Mouse (Mus musculus) kidney, embryonic 14.5 days (tissue): ENCODE measurements around the gene Mfsd12. TPM values are rescaled to one million over a fixed set of nuclear protein-coding genes. Genes with fewer than 3 reads are reported as not detected.

Experiments
- ATAC-seq: fragments of 200-750 bp; cut with Nextera tagmentation; 2 replicates; pipeline ENCODE4 v1.8.0; 2017; ENCODE audit warnings: moderate number of reproducible peaks, mild to moderate bottlenecking, moderate TSS enrichment, moderate library complexity; ENCODE audit not compliant: low FRiP score, low TSS enrichment
- H3K27ac ChIP-seq: fragments of 300-500 bp; sonication (generic); 2 replicates; pipeline ENCODE4 v1.5.1; 2014; ENCODE audit warnings: low read depth, mild to moderate bottlenecking, low read length, moderate library complexity, mixed read lengths
- H3K27me3 ChIP-seq: fragments of 300-500 bp; sonication (generic); 2 replicates; pipeline ENCODE4 v1.6.1; 2014; ENCODE audit warnings: mild to moderate bottlenecking, low read length; ENCODE audit not compliant: control insufficient read depth, insufficient read depth
- H3K36me3 ChIP-seq: fragments of 300-500 bp; sonication (generic); 2 replicates; pipeline ENCODE4 v1.6.1; 2014; ENCODE audit warnings: low read length, mixed read lengths; ENCODE audit not compliant: control insufficient read depth, insufficient read depth
- H3K4me1 ChIP-seq: fragments of 300-500 bp; sonication (generic); 2 replicates; pipeline ENCODE4 v1.6.1; 2014; ENCODE audit warnings: low read length, mixed read lengths; ENCODE audit not compliant: control insufficient read depth, insufficient read depth
- H3K4me2 ChIP-seq: fragments of 300-500 bp; sonication (generic); replicated peaks from 2 replicates; pipeline ENCODE4 v1.6.1; 2014; ENCODE audit warnings: low read depth, mild to moderate bottlenecking, low read length
- H3K4me3 ChIP-seq: fragments of 300-500 bp; sonication (generic); 2 replicates; pipeline ENCODE4 v1.5.1; 2014; ENCODE audit warnings: mild to moderate bottlenecking, low read length
- H3K9ac ChIP-seq: fragments of 300-500 bp; sonication (generic); 2 replicates; pipeline ENCODE4 v1.6.1; 2014; ENCODE audit warnings: low read depth, mild to moderate bottlenecking, low read length, moderate library complexity
- H3K9me3 ChIP-seq: fragments of 300-500 bp; sonication (generic); 2 replicates; pipeline ENCODE4 v1.6.1; 2016; ENCODE audit warnings: low read length; ENCODE audit not compliant: control insufficient read depth
- WGBS: fragments of 180-500 bp; shearing (Covaris S2); extraction: QIAGEN DNeasy Blood & Tissue Kit; methylation state at CpG from one replicate; pipeline ENCODE4 v1.1.7; 2014; 5-methylcytosine and 5-hydroxymethylcytosine counted together
- polyA plus RNA-seq: library from polyadenylated mRNA; unstranded; fragments of >200 nt; fragmentation: Nextera tagmentation; extraction: Ambion mirVana; gene quantifications from 2 replicates; pipeline ENCODE4 v1.2.1, GENCODE M21; 2014

Mfsd12 gene
- polyA plus RNA-seq, 1 experiment from 2014 or later: 4.1 TPM

GRCm38 (mm10) chr10:81389801-81390677 lies 32.7 kb downstream of the Mfsd12 start:
- ATAC-seq: peak; percentile 43; the same call in 1 of the 2 replicates
- peaks cover 32% of the 10 kb centered on the region for H3K36me3 ChIP-seq
- H3K4me1 ChIP-seq: peaks cover 26% of the 10 kb centered on the region
- no peak overlapping the region for H3K4me3 ChIP-seq
- no peak overlapping the region for H3K9ac ChIP-seq
- WGBS: 62% methylated on average over 23 of the region's 23 CpGs
- no peak overlapping the region for H3K4me2 ChIP-seq
- H3K27ac ChIP-seq: no peak overlapping the region
- no peaks in the 10 kb centered on the region for H3K27me3 ChIP-seq
- H3K9me3 ChIP-seq: no peaks in the 10 kb centered on the region

- Histone ChIP-seq H3K9ac (no peak overlapping the region), H3K4me3 (no peak overlapping the region), H3K4me1 (peaks cover 20% of the 10 kb centered on the region), H3K27me3 (no peaks in the 10 kb centered on the region), H3K4me2 (no peak overlapping the region), H3K9me3 (no peaks in the 10 kb centered on the region), H3K27ac (no peak overlapping the region), H3K36me3 (peaks cover 32% of the 10 kb centered on the region)
- WGBS: 93% methylated on average over 13 of the region's 13 CpGs
- ATAC-seq: no peak
Measured at GRCm38 (mm10) chr10:81390678-81390965, 33.3 kb downstream of the Mfsd12 start.

- H3K4me3 ChIP-seq: no peak overlapping the region
- H3K27me3 ChIP-seq: no peaks in the 10 kb centered on the region
- no peak overlapping the region for H3K4me2 ChIP-seq
- ATAC-seq: no peak
- H3K27ac ChIP-seq: no peak overlapping the region
- H3K9ac ChIP-seq: no peak overlapping the region
- no peaks in the 10 kb centered on the region for H3K9me3 ChIP-seq
- peaks cover 21% of the 10 kb centered on the region for H3K36me3 ChIP-seq
- peaks cover 17% of the 10 kb centered on the region for H3K4me1 ChIP-seq
- WGBS: 84% methylated on average over 6 of the region's 6 CpGs
Measured at GRCm38 (mm10) chr10:81392270-81392669, 35.0 kb downstream of the Mfsd12 start.

- Histone ChIP-seq H3K4me3 (peak within 1 kb of the TSS; percentile 26), H3K9me3 (no peaks in the 10 kb centered on the region), H3K36me3 (peaks cover 21% of the 10 kb centered on the region), H3K9ac (peak within 1 kb of the TSS; percentile 45; the same call in 1 of the 2 replicates), H3K27me3 (no peaks in the 10 kb centered on the region), H3K4me1 (peaks cover 17% of the 10 kb centered on the region), H3K27ac (peak within 1 kb of the TSS; percentile 63; the same call in 1 of the 2 replicates), H3K4me2 (peak within 1 kb of the TSS; percentile 51)
- ATAC-seq: no peak; the same call in 1 of the 2 replicates
- 61% methylated on average over 14 of the region's 14 CpGs for WGBS
Measured at GRCm38 (mm10) chr10:81392781-81393185, 35.5 kb downstream of the Mfsd12 start, which contains the start of gene Smim24. Smim24 (plus strand) TSS chr10:81393051.

GRCm38 (mm10) chr10:81393456-81394063 lies 36.3 kb downstream of the Mfsd12 start:
- Histone ChIP-seq H3K4me2 (peak overlapping the region; percentile 51), H3K9ac (peak overlapping the region; percentile 45; the same call in 1 of the 2 replicates), H3K4me1 (peaks cover 17% of the 10 kb centered on the region), H3K27me3 (no peaks in the 10 kb centered on the region), H3K36me3 (peaks cover 20% of the 10 kb centered on the region; the same call in 1 of the 2 replicates), H3K27ac (peak overlapping the region; percentile 63; the same call in 1 of the 2 replicates), H3K9me3 (no peaks in the 10 kb centered on the region), H3K4me3 (peak overlapping the region; percentile 26; the same call in 1 of the 2 replicates)
- 4% methylated on average over 19 of the region's 19 CpGs for WGBS
- ATAC-seq: 0 out of 2 replicates have a peak, but pooled peaks have one; percentile 4

- H3K27me3 ChIP-seq: no peaks in the 10 kb centered on the region
Measured at GRCm38 (mm10) chr10:81395127-81395526, 37.8 kb downstream of the Mfsd12 start.

GRCm38 (mm10) chr10:81395865-81396264 lies 38.6 kb downstream of the Mfsd12 start:
- H3K27me3 ChIP-seq: 0 out of 2 replicates have a peak, but pooled peaks cover 5% of the 10 kb centered on the region
- no peak overlapping the region for H3K4me2 ChIP-seq
- no peak overlapping the region for H3K27ac ChIP-seq
- peaks cover 36% of the 10 kb centered on the region for H3K36me3 ChIP-seq
- WGBS: 91% methylated on average over 4 of the region's 4 CpGs
- no peak overlapping the region for H3K9ac ChIP-seq
- no peaks in the 10 kb centered on the region for H3K9me3 ChIP-seq
- no peak for ATAC-seq
- no peak overlapping the region for H3K4me3 ChIP-seq
- H3K4me1 ChIP-seq: peaks cover 15% of the 10 kb centered on the region

More at GRCm38 (mm10) chr10:81395127-81395526, 37.8 kb downstream of the Mfsd12 start:
- Histone ChIP-seq H3K4me3 (no peak overlapping the region), H3K4me2 (no peak overlapping the region), H3K9me3 (no peaks in the 10 kb centered on the region), H3K4me1 (peaks cover 13% of the 10 kb centered on the region), H3K27ac (no peak overlapping the region), H3K9ac (no peak overlapping the region), H3K36me3 (peaks cover 29% of the 10 kb centered on the region)
- ATAC-seq: no peak
- WGBS: 23% methylated on average over 5 of the region's 5 CpGs

- Histone ChIP-seq H3K27ac (no peak overlapping the region), H3K9ac (no peak overlapping the region), H3K36me3 (peaks cover 34% of the 10 kb centered on the region), H3K4me2 (no peak overlapping the region), H3K4me3 (no peak overlapping the region), H3K9me3 (no peaks in the 10 kb centered on the region), H3K27me3 (0 out of 2 replicates have a peak, but pooled peaks cover 5% of the 10 kb centered on the region), H3K4me1 (peaks cover 23% of the 10 kb centered on the region)
- whole genome bisulfite sequencing: 70% methylated on average over 5 of the region's 5 CpGs
- ATAC-seq: no peak
Measured at GRCm38 (mm10) chr10:81396749-81397148, 39.5 kb downstream of the Mfsd12 start.

GRCm38 (mm10) chr10:81399296-81399695 lies 42.0 kb downstream of the Mfsd12 start:
- H3K4me1 ChIP-seq: peaks cover 33% of the 10 kb centered on the region
- H3K4me2 ChIP-seq: no peak overlapping the region
- H3K36me3 ChIP-seq: peaks cover 47% of the 10 kb centered on the region
- no peak overlapping the region for H3K9ac ChIP-seq
- H3K4me3 ChIP-seq: no peak overlapping the region
- H3K27me3 ChIP-seq: 0 out of 2 replicates have a peak, but pooled peaks cover 5% of the 10 kb centered on the region
- WGBS: 77% methylated on average over 5 of the region's 5 CpGs
- ATAC-seq: no peak
- no peak overlapping the region for H3K27ac ChIP-seq
- H3K9me3 ChIP-seq: no peaks in the 10 kb centered on the region
